Mouse (Mus musculus) embryonic stem cell, embryonic (primary cell): Measurements from ENCODE around the gene Ubtf.

Experiments used
- CTCF ChIA-PET, 4 experiments: fragments of 300-600 bp in 2 of 4; fragments of 350-600 bp in 2 of 4; sonication (Branson Sonifier 250); formaldehyde crosslinking; loops; one replicate each; lab custom pipeline; 2022; ENCODE audit warnings: inconsistent platforms in 2 of 4; lab: Charles Lee
- POLR2A ChIA-PET, 4 experiments: fragments of 300-600 bp in 2 of 4; fragments of 350-600 bp in 2 of 4; sonication (Branson Sonifier 250); formaldehyde crosslinking; loops; one replicate each; lab custom pipeline; 2022; ENCODE audit warnings: antibody characterized with exemption in 4 of 4, inconsistent platforms in 1 of 4; lab: Charles Lee

The Ubtf gene

DNA sequence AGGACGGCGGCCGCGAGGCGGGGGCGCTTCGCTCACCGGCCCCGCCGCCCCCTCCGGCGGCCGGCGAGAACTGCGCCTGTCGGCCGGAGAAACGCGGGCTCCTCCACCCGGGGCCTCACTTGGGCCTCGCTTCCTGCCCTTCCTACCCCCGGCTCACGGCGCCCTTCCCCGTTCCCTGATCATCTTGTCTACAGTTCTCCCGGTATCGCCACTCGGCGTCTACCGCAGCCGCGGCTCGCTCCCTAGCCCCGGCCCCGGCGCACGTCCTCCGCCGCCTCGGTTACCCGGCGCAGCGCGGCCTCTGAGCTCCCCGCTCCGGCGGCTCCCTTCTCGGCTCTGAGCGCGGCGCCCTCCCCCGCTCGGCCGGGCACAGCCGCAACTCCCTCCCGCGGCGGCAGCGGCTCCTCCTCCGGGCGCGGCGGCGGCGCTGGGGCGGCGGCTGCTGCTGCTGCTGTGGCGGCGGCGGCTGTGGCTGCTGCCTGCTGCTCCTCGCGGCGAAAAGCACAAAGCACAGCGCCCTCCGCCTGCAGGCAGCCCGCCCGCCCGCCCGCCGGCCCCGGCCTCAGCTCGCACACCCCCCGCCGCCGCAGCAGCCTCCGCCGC is 2.1 kb downstream of the Ubtf start:
- ChIA-PET CTCF (interaction anchor here (0.5 to 3.3 kb wide), 18 partner anchors 8 to 321 kb away, joined by 3 to 12 read pairs (median 4); partner anchors contain the start of genes Grn (in 2 of the 4) and Slc25a39 (in 1 of the 4)), POLR2A (interaction anchor here (0.6 to 42.0 kb wide), 37 partner anchors 6 to 208 kb away, joined by 3 to 1349 read pairs (median 11); partner anchors contain the start of genes Slc25a39 (in 4 of the 4), Atxn7l3 (in 2 of the 4), Rundc3a (in 2 of the 4) and Tmub2 (in 2 of the 4))

DNA sequence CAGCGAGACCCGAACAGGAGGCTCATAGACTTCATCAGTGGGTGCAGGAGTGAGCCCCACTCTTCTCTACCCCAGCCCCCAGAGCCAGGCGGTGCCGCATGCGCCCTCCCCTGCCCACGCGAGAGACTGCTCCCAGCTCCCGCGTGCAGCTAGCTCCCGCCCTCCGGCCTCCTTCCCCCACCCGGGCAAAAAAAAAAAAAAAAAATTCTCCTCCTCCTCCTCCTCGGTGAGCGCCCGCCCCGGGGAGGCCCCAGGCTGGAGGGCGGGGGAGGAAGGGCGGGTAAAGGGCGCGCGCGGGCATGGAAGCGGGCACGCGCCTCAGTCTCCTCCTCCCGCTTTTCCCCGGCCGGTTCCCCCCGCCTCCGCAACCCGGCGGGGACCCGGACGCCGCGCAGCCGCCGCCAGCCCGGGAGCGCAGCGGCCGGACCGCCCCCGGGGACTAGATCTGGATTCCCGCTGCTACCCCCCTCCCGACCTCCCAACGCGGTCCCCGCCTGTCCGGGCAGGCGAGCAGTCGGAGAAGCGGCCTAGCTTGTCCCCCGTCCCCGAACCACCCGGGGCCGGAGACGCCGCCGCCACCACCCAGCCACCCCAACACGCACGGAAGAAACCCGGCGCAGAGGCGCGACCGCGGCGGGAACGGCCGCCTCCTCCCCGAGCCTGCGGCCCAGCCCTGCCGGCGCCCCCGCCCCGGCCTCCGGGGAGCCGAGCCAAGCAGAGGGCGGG is 2.8 kb downstream of the Ubtf start:
- POLR2A ChIA-PET = interaction anchor here (0.6 to 42.0 kb wide), 54 partner anchors 5 to 1846 kb away, joined by 3 to 1349 read pairs (median 6); partner anchors contain the start of genes Slc25a39 (in 4 of the 4), Grn (in 3 of the 4), Rundc3a (in 3 of the 4) and Tmub2 (in 2 of the 4)

DNA sequence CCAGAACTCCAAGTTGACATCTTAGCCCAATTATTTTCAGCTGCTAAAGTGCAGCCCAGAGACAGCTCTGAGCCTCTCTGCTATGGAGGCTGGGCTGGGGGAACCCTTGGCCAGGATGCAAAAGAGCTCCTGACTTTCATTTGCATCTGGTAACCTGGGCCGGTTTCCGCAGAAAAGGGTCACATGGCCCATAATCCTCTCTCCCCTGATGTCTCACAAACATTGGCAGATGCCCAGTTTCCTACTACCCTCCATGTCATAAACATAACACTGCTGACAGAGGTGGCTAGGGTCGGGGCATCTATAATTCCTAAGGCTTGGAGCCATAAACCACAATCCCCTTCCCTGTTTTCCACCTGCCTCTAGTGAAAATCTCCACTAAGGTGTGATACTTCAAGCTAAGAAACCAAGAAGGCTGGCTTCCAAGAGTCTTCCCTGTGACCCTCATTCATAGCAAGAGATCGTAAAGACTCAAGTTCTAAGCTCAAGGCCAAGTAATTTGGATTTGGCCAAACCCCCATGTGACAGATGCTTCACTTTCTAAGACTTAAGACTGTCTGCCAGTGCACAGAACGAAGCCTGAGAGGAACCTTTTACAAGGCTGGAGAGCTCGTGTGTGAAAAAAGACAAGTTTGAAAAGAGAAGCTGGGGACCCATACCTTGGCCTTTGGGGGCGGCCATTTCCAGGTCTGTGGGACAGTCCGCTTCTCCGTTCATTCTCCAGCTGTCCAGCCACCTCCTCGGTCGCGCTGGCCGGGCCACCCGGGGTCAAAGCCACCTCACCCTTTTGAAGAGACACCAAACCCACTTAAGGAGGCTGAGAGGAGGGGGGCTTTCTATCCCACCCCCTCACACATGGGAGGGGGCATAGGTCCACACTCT is 3.6 kb downstream of the Ubtf start:
- ChIA-PET POLR2A (interaction anchor here (0.6 to 42.0 kb wide), 61 partner anchors 4 to 1847 kb away, joined by 3 to 1349 read pairs (median 5); partner anchors contain the start of genes Grn (in 4 of the 4), Slc25a39 (in 4 of the 4), Rundc3a (in 3 of the 4) and Atxn7l3 (in 2 of the 4)), CTCF (interaction anchor here (0.6 to 2.4 kb wide), 17 partner anchors 31 to 140 kb away, joined by 3 to 14 read pairs (median 4); partner anchors contain the start of genes Grn (in 2 of the 4), BC030867 (in 1 of the 4), Slc25a39 (in 1 of the 4) and Tmub2 (in 1 of the 4))

More for the DNA sequence above, 2.8 kb downstream of the Ubtf start:
- CTCF ChIA-PET = interaction anchor here in 3 of 4 experiments (0.5 to 2.4 kb wide), 20 partner anchors 11 to 139 kb away, joined by 3 to 14 read pairs (median 4); partner anchors contain the start of genes Grn (in 2 of the 3), BC030867 (in 1 of the 3), Slc25a39 (in 1 of the 3) and Tmub2 (in 1 of the 3)

DNA sequence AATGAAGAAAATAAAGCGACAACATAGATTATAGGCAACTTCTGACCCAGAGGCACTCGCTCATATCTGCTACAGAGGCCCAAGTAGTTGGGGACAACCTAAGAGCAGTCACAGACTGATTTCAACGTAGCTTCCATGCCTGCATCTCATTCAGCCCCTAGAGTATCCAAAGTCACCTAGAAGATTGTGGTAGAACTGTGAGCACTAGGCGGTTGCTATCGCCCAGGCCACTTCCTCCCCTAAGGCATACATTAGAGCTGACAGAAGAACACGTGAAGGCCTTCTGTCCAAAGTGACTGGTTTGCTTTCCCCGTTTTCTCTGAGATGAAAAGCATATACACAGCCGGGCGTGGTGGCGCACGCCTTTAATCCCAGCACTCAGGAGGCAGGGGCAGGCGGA is 5.2 kb downstream of the Ubtf start:
- POLR2A ChIA-PET = interaction anchor here (0.6 to 42.0 kb wide), 25 partner anchors 3 to 847 kb away, joined by 3 to 1349 read pairs (median 10); partner anchors contain the start of genes Slc25a39 (in 4 of the 4), Rundc3a (in 3 of the 4), Atxn7l3 (in 2 of the 4) and Tmub2 (in 2 of the 4)
- CTCF ChIA-PET = interaction anchor here in 3 of 4 experiments (0.5 to 0.8 kb wide), 5 partner anchors 102 to 167 kb away, joined by 3 to 4 read pairs (median 3); no protein-coding TSS in a partner anchor

DNA sequence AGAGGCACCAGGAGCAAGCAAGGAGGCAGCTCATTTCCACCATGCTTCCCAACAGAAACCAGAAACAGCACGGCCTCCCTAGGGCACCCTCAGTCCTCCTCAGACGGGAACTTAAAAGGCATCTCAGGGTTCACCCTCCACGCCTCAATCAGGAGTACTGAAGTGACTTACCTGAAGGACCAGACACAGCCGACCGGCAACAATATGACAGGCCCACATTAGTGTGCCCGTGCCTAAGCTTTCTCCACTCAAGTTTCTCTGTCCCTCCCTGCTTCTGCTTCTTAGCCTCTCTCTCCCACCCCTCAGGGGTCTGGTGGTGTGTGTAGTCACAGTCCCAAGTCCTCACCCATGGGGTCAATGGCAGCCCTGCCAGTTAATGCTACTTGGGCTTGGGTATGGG is 7.0 kb downstream of the Ubtf start:
- ChIA-PET CTCF (interaction anchor here in 1 of 4 experiments (1.0 to 1.4 kb wide), 3 partner anchors 11 to 117 kb away, joined by 3 to 5 read pairs (median 3); partner anchors contain the start of gene Grn), POLR2A (interaction anchor here (0.6 to 42.0 kb wide), 23 partner anchors 1 to 125 kb away, joined by 3 to 1349 read pairs (median 7); partner anchors contain the start of genes Slc25a39 (in 3 of the 4), Rundc3a (in 2 of the 4), Tmub2 (in 2 of the 4) and Ubtf (in 2 of the 4))

DNA sequence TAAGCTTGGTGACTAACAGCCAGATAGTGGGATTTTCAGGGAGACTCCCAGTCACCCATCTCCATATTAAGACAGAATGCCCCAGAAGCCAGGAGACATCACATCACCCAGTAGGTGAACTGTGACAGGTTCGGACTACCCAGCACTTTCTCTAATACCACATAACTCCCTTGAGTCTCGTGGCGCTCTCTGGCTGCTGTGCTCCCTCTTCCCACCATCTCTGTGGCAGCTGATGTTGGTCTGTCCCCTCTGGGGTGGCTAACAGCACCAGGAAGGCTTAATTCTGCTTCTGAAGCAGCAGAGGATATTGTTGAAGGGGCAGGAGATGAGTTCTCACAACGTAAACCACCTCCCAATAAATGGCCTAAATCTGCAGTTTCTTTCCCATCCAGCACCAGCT is 7.6 kb downstream of the Ubtf start:
- ChIA-PET POLR2A (interaction anchor here (0.8 to 42.0 kb wide), 23 partner anchors 0 to 125 kb away, joined by 3 to 1349 read pairs (median 7); partner anchors contain the start of genes Slc25a39 (in 3 of the 4), Rundc3a (in 2 of the 4), Tmub2 (in 2 of the 4) and Ubtf (in 2 of the 4)), CTCF (interaction anchor here in 2 of 4 experiments (0.9 to 1.8 kb wide), 4 partner anchors 11 to 34 kb away, joined by 3 read pairs; no protein-coding TSS in a partner anchor)

DNA sequence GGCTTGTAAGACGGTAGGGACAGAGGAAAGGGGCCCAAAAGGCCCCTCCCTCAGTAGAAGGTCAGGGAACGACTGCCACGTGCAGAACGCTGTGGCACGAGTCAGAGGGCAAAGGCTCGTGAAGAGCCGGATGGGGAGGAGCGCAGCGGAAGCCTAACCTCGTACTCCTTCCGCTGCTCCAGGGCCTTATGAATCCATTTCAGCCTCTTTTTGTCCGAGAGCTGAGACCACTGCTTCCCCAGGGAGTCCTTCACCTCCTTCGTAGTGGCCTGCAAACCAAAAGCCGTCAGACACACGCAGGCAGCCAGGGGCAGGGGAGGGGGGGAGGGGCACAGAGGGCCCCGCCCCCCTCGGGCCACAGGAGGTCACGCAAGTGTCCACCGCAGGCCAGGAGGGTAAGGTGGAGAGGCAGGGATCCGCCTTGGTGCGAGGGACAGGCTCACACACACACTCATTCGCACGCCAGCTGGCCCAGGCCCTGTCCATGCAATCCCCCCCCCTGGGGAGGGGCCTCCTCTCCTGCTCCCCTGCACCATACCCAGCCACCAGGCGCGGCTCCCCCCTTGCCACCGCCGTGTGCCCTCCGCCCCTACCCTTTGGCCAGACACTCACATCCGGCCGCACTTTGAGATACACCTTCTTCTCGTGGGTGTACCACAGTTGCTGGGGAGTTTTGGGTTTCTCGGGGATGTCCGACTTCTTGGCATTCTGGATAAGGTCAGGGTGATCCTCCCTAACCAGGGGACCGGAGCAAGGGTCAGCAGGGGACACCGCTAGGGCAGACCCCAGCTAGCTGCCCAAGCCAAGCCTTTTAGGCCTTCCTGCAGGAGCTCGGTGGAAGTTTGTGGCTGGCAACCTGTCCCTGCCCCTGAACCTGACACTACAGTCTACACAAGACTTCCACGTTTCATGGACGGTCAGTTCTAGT is 8.5 kb downstream of the Ubtf start:
- ChIA-PET POLR2A (interaction anchor here (0.6 to 42.0 kb wide), 43 partner anchors 1 to 293 kb away, joined by 3 to 1349 read pairs (median 5); partner anchors contain the start of genes Grn (in 3 of the 4), Slc25a39 (in 3 of the 4), Rundc3a (in 2 of the 4) and Tmub2 (in 2 of the 4)), CTCF (interaction anchor here (0.5 to 5.6 kb wide), 19 partner anchors 9 to 172 kb away, joined by 3 to 62 read pairs (median 9); partner anchors contain the start of genes Grn (in 3 of the 4), Slc25a39 (in 2 of the 4), Fam171a2 (in 1 of the 4) and Tmub2 (in 1 of the 4))

DNA sequence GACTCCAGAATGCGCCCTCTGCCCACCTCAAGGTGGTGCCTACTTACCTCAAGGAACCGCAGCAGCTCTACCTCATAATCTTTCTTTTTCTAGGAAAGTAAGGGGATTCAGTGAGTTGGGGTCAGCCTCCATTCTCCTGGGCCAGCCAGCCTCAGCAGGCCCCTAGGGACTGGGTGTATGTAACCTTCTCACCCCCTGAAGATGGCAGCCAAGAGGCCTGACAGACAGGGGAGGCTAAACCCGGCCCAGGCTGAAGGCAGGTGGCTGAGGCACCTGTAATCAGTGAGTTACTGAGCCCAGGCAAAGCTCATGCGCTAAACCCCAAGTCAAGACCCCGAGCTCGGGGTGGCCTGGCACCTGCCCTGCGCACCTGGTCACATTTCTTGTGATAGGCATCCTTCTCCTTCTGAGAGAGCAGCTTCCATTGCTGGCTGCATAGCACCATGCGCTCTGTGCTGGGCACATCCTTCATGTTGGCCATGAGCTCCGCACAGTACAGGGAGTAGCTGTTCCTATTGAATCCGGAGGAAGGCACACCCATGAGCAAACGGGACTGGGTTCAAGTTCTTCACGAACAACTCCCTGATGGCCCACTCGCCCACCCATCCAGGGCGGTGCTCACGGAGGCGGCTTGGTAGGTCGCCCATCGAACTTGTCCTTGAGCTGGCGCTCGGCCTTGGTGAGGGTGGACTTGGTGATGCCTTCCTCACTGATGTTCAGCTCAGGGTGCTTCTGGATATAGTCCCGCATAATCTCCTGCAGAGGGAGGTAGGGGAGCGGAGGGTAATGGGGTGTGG is 9.5 kb downstream of the Ubtf start:
- ChIA-PET POLR2A (interaction anchor here (0.6 to 42.0 kb wide), 71 partner anchors 2 to 301 kb away, joined by 3 to 1349 read pairs (median 4); partner anchors contain the start of genes Slc25a39 (in 4 of the 4), Ubtf (in 4 of the 4), Grn (in 3 of the 4) and Rundc3a (in 3 of the 4)), CTCF (interaction anchor here (0.6 to 5.6 kb wide), 46 partner anchors 9 to 395 kb away, joined by 3 to 62 read pairs (median 7); partner anchors contain the start of genes Grn (in 4 of the 4), Slc25a39 (in 3 of the 4), Fam171a2 (in 2 of the 4) and Ubtf (in 2 of the 4))

DNA sequence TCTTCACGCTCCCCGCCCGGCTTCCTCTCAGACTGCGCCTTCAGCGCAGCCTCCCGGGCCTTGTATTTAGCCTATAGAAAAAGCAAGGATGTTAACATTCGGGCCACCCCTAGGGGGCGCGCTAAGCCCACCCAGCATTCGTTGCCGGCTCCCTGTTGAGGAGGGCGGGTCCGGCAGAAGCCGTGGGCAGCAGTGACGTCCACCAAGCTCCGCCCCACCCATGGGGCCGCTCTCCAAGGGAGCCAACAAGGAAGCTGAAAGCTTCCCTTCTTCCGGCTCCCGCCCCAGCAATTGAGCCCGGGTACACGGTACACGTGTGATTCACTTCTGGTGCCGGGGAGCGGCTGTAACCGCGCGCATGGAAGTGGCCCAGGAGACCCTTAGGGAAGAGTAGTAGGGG is 10.6 kb downstream of the Ubtf start:
- ChIA-PET CTCF (interaction anchor here (0.5 to 5.6 kb wide), 86 partner anchors 8 to 1890 kb away, joined by 3 to 62 read pairs (median 4); partner anchors contain the start of genes Grn (in 4 of the 4), Slc25a39 (in 3 of the 4), Fam171a2 (in 2 of the 4) and Tmub2 (in 2 of the 4)), POLR2A (interaction anchor here (0.6 to 42.0 kb wide), 70 partner anchors 3 to 643 kb away, joined by 3 to 1349 read pairs (median 5); partner anchors contain the start of genes Rundc3a (in 4 of the 4), Slc25a39 (in 4 of the 4), Tmub2 (in 4 of the 4) and Ubtf (in 4 of the 4))

DNA sequence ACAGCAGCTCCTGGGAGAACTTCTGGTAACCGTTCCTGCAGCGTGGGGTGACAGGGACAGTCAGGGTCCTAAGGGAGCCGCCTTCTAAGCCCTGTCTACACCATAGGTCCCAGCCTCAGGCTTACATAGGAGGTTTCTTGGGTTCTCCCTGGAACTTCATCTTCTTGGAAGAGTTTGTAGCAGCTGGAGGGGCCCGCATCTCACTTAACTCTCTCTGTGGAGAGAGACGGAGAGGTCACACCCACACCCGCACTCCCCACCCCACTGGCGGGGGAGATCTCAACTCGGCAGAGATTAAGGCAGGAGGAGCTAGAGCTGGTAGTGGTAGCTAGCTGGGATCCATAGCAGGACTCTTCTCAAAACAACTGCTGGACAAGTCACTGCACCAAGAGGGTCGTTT is 11.4 kb downstream of the Ubtf start:
- ChIA-PET POLR2A (interaction anchor here (0.7 to 42.0 kb wide), 35 partner anchors 4 to 642 kb away, joined by 3 to 1349 read pairs (median 8); partner anchors contain the start of genes Slc25a39 (in 4 of the 4), Tmub2 (in 4 of the 4), Ubtf (in 4 of the 4) and Grn (in 2 of the 4)), CTCF (interaction anchor here (0.6 to 5.6 kb wide), 37 partner anchors 10 to 345 kb away, joined by 3 to 62 read pairs (median 5); partner anchors contain the start of genes Grn (in 4 of the 4), Slc25a39 (in 2 of the 4), Ubtf (in 2 of the 4) and Tmub2 (in 1 of the 4))

DNA sequence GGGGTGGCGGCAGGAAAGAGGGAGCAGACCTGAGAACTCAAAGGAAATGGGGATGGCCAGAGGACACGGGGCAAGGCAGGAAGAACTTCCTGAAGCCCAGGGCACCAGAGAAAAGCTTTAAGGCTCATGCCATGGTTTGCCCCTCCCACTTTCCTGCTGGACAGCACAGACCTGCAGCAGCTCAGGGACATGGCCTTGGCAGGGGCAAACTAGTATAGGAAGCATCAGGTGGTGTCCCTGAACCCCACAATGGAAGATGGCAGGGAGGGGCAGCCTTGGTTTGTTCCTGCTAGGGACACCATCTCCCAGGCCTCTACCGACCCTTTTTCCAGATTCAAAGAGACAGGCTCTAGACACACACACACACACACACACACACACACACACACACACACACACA is 14.2 kb downstream of the Ubtf start:
- POLR2A ChIA-PET = interaction anchor here (0.6 to 42.0 kb wide), 19 partner anchors 9 to 186 kb away, joined by 3 to 1349 read pairs (median 5); partner anchors contain the start of genes Slc25a39 (in 3 of the 4), Rundc3a (in 2 of the 4), Ubtf (in 2 of the 4) and Atxn7l3 (in 1 of the 4)
- CTCF ChIA-PET = interaction anchor here in 1 of 4 experiments (0.7 to 5.6 kb wide), 5 partner anchors 18 to 132 kb away, joined by 3 to 62 read pairs (median 3); partner anchors contain the start of genes BC030867 and Slc25a39

DNA sequence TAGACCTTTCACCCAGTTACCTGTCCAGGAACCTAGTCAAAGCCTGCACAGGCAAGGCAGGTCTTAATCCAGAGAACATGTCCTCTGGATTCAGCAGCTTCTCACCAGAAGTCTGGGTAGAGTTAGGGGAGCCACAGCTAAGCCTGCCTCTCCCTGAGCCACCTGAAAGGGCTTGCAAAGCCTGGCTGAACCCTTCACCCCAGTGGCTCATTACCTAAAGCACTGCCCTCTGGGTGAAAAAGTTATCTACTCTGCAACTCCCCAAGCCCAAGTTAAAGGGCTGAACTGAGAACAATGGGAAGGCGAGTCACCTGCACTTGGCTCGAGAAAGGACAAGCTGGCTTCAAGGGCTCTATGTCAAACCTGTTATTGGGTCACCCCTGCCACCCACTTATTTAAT is 15.4 kb downstream of the Ubtf start:
- ChIA-PET CTCF (interaction anchor here in 1 of 4 experiments (0.6 to 0.7 kb wide), 2 partner anchors 126 to 130 kb away, joined by 3 to 4 read pairs; no protein-coding TSS in a partner anchor), POLR2A (interaction anchor here (0.7 to 42.0 kb wide), 18 partner anchors 11 to 143 kb away, joined by 3 to 1349 read pairs (median 3); partner anchors contain the start of genes Slc25a39 (in 3 of the 4), Grn (in 2 of the 4), Rundc3a (in 2 of the 4) and BC030867 (in 1 of the 4))

DNA sequence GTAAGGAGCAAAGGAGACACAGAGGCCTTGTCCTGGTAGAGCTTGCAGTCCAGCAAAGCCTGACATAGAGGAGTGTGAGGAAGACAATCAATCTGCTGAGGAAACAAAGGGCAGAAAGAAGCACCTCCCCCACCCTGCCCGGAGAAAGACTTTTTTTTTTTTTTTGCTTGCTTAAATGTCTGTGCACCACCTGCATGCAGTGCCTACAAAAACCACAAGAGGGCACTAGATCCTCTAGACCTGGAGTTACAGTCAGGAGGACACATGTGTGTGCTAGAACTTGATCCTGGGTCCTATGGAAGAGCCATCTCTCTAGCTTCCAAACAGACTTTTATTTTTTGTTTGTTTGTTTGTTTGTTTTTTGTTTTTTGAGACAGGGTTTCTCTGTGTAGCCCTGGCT is 19.7 kb downstream of the Ubtf start:
- ChIA-PET POLR2A (interaction anchor here (0.5 to 42.0 kb wide), 41 partner anchors 9 to 401 kb away, joined by 3 to 1349 read pairs (median 5); partner anchors contain the start of genes Slc25a39 (in 4 of the 4), Asb16 (in 2 of the 4), Grn (in 2 of the 4) and Tmub2 (in 2 of the 4)), CTCF (interaction anchor here in 3 of 4 experiments (0.5 to 3.0 kb wide), 19 partner anchors 9 to 322 kb away, joined by 3 to 12 read pairs (median 4); partner anchors contain the start of genes Grn (in 2 of the 3), Fam171a2 (in 1 of the 3), Slc25a39 (in 1 of the 3) and Tmub2 (in 1 of the 3))
